Mouse (Mus musculus) lung, postnatal 0 days (tissue): ENCODE results near the gene Rassf3. TPM values are rescaled to one million over a fixed set of nuclear protein-coding genes. Genes with fewer than 3 reads are reported as not detected.

Experiments used
- ATAC-seq: fragments of 200-750 bp; cut with Nextera tagmentation; 2 replicates; pipeline ENCODE4 v1.8.0; 2017; ENCODE audit warnings: moderate library complexity
- DNase-seq: peaks from one replicate; pipeline ENCODE4 v3.0.0-alpha.2; 2016; ENCODE audit warnings: low spot score
- H3K27ac ChIP-seq: fragments of 300-500 bp; sonication (generic); 2 replicates; pipeline ENCODE4 v1.5.1; 2014; ENCODE audit warnings: antibody characterized with exemption, mild to moderate bottlenecking, low read length, mixed read lengths
- H3K27me3 ChIP-seq: fragments of 300-500 bp; sonication (generic); replicated peaks from 2 replicates; pipeline ENCODE4 v1.6.1; 2014; ENCODE audit warnings: low read length, mixed read lengths; ENCODE audit not compliant: insufficient read depth
- H3K36me3 ChIP-seq: fragments of 300-500 bp; sonication (generic); 2 replicates; pipeline ENCODE4 v1.6.1; 2014; ENCODE audit warnings: low read length, mixed read lengths; ENCODE audit not compliant: insufficient read depth
- H3K4me1 ChIP-seq: fragments of 300-500 bp; sonication (generic); 2 replicates; pipeline ENCODE4 v1.6.1; 2014; ENCODE audit warnings: antibody characterized with exemption, low read depth, low read length, mixed read lengths; ENCODE audit not compliant: insufficient read depth
- H3K4me2 ChIP-seq: fragments of 300-500 bp; sonication (generic); replicated peaks from 2 replicates; pipeline ENCODE4 v1.6.1; 2014; ENCODE audit warnings: low read depth, mild to moderate bottlenecking, low read length, moderate library complexity, mixed read lengths
- H3K4me3 ChIP-seq: fragments of 300-500 bp; sonication (generic); 2 replicates; pipeline ENCODE4 v1.5.1; 2014; ENCODE audit warnings: low read depth, low read length
- H3K9ac ChIP-seq: fragments of 300-500 bp; sonication (generic); replicated peaks from 2 replicates; pipeline ENCODE4 v1.6.1; 2014; ENCODE audit warnings: low read depth, mild to moderate bottlenecking
- H3K9me3 ChIP-seq: fragments of 300-500 bp; sonication (generic); 2 replicates; pipeline ENCODE4 v1.6.1; 2016; ENCODE audit warnings: low read length, mixed read lengths
- CTCF ChIP-seq: IDR thresholded peaks from 2 replicates; pipeline ENCODE4 v1.5.1; 2016; ENCODE audit warnings: antibody characterized with exemption, mild to moderate bottlenecking
- EP300 ChIP-seq: IDR thresholded peaks from 2 replicates; pipeline ENCODE4 v1.6.1; 2016; ENCODE audit warnings: antibody characterized with exemption, mild to moderate bottlenecking, control low read depth
- WGBS: fragments of 180-500 bp; shearing (Covaris S2); extraction: QIAGEN DNeasy Blood & Tissue Kit; methylation state at CpG from one replicate; pipeline ENCODE4 v1.1.7; 2014; 5-methylcytosine and 5-hydroxymethylcytosine counted together
- polyA plus RNA-seq: library from polyadenylated mRNA; unstranded; fragments of >200 nt; fragmentation: Nextera tagmentation; extraction: Ambion mirVana; gene quantifications from 2 replicates; pipeline ENCODE4 v1.2.1, GENCODE M21; 2015

Gene Rassf3
- polyA plus RNA-seq, 1 experiment from 2014 or later, result 22.9 TPM

GRCm38 (mm10) chr10:121461404-121462161, 14.6 kb downstream of the Rassf3 start:
- ATAC-seq (peak; percentile 89), DNase-seq (peak; percentile 83)
- Histone ChIP-seq H3K36me3 (no peaks in the 10 kb centered on the region), H3K9ac (no peak overlapping the region; the same call in 1 of the 2 replicates), H3K27ac (peak overlapping the region; percentile 81), H3K4me1 (peaks cover 10% of the 10 kb centered on the region; the same call in 1 of the 2 replicates), H3K27me3 (no peaks in the 10 kb centered on the region), H3K4me2 (peak overlapping the region; percentile 36), H3K9me3 (no peaks in the 10 kb centered on the region), H3K4me3 (no peak overlapping the region)
- 21% methylated on average over 22 of the region's 22 CpGs for WGBS
- TF ChIP-seq EP300 (peak; percentile 89), CTCF (peak; percentile 30; the same call in 1 of the 2 replicates)

- H3K4me1 ChIP-seq, result peaks cover 6% of the 10 kb centered on the region; the same call in 1 of the 2 replicates
- WGBS, result 66% methylated on average over 19 of the region's 19 CpGs
- TF ChIP-seq CTCF (no peak), EP300 (no peak)
- no peak overlapping the region for H3K27ac ChIP-seq
- DNase-seq, result no peak
- no peak overlapping the region for H3K9ac ChIP-seq
- H3K36me3 ChIP-seq, result no peaks in the 10 kb centered on the region
- no peaks in the 10 kb centered on the region for H3K9me3 ChIP-seq
- no peaks in the 10 kb centered on the region for H3K27me3 ChIP-seq
- no peak overlapping the region for H3K4me2 ChIP-seq
- H3K4me3 ChIP-seq, result no peak overlapping the region
- ATAC-seq, result no peak
These were observed 16.9 kb downstream of the Rassf3 start for GRCm38 (mm10) chr10:121459124-121459853.

- no peak overlapping the region for H3K9ac ChIP-seq
- no peak overlapping the region for H3K4me2 ChIP-seq
- H3K27ac ChIP-seq, result no peak overlapping the region
- H3K36me3 ChIP-seq, result no peaks in the 10 kb centered on the region
- DNase-seq (no peak), ATAC-seq (no peak)
- 74% methylated on average over 9 of the region's 9 CpGs for WGBS
- TF ChIP-seq CTCF, result no peak
- no peak for TF ChIP-seq EP300
- no peaks in the 10 kb centered on the region for H3K27me3 ChIP-seq
- no peaks in the 10 kb centered on the region for H3K9me3 ChIP-seq
- H3K4me3 ChIP-seq, result no peak overlapping the region
- H3K4me1 ChIP-seq, result peaks cover 6% of the 10 kb centered on the region; the same call in 1 of the 2 replicates
These were observed 17.7 kb downstream of the Rassf3 start for GRCm38 (mm10) chr10:121458408-121458807.

GRCm38 (mm10) chr10:121457381-121457780, 18.8 kb downstream of the Rassf3 start:
- ATAC-seq, result no peak
- Histone ChIP-seq H3K9ac (no peak overlapping the region), H3K4me3 (no peak overlapping the region), H3K36me3 (no peaks in the 10 kb centered on the region), H3K27me3 (no peaks in the 10 kb centered on the region), H3K4me1 (peaks cover 4% of the 10 kb centered on the region; the same call in 1 of the 2 replicates), H3K9me3 (no peaks in the 10 kb centered on the region), H3K4me2 (no peak overlapping the region), H3K27ac (no peak overlapping the region)
- no peak for DNase-seq
- WGBS, result 84% methylated on average over 3 of the region's 3 CpGs
- TF ChIP-seq EP300, result no peak
- TF ChIP-seq CTCF, result no peak

- no peak overlapping the region for H3K9ac ChIP-seq
- ATAC-seq, result no peak
- no peak overlapping the region for H3K4me3 ChIP-seq
- H3K36me3 ChIP-seq, result no peaks in the 10 kb centered on the region
- WGBS, result 85% methylated on average over 3 of the region's 3 CpGs
- no peaks in the 10 kb centered on the region for H3K9me3 ChIP-seq
- H3K27ac ChIP-seq, result no peak overlapping the region
- TF ChIP-seq EP300, result no peak
- no peak for TF ChIP-seq CTCF
- no peaks in the 10 kb centered on the region; the same call in 1 of the 2 replicates for H3K4me1 ChIP-seq
- no peaks in the 10 kb centered on the region for H3K27me3 ChIP-seq
- no peak overlapping the region for H3K4me2 ChIP-seq
- DNase-seq, result no peak
These were observed 20.6 kb downstream of the Rassf3 start for GRCm38 (mm10) chr10:121455517-121455916.
